In genomic region chr12:79359404-79359803, GRCm38 (mm10) we compare ENCODE assay signal across 11 mouse cellular contexts.
DNase-seq lines count a peak whose midpoint lies in the region; ATAC-seq and TF ChIP-seq lines count a peak whose summit lies in the region.
"Had no signal": no experiment of that assay in that cellular context is flagged by ENCODE, and none has a peak within 500 bp of the region (broad histone marks: within the 10 kb centered on the region; RNA-seq: fewer than 3 reads in every experiment).

No protein-coding gene starts in this region.

- no peak for ATAC-seq in hindbrain, postnatal 0 days
- ATAC-seq in hindbrain, embryonic 13.5 days (ENCODE audit: low FRiP score): no peak
- ATAC-seq in midbrain, postnatal 0 days (ENCODE audit: low FRiP score): no peak
- no peak for ATAC-seq in stomach, postnatal 0 days (ENCODE audit: low FRiP score, low TSS enrichment)

- H3K4me1 ChIP-seq in hindbrain, postnatal 0 days (ENCODE audit: insufficient read depth, low read length): no peaks in the 10 kb centered on the region
- no peaks in the 10 kb centered on the region for H3K4me1 ChIP-seq in hindbrain, embryonic 13.5 days (replicated peaks)
- no peaks in the 10 kb centered on the region for H3K4me1 ChIP-seq in midbrain, postnatal 0 days (ENCODE audit: insufficient read depth, low read length)
- peaks cover 11% of the 10 kb centered on the region for H3K4me1 ChIP-seq in midbrain, embryonic 10.5 days
- peaks cover 9% of the 10 kb centered on the region; the same call in 1 of the 2 replicates for H3K4me1 ChIP-seq in stomach, postnatal 0 days (replicated peaks; ENCODE audit: control insufficient read depth, insufficient read depth)
- H3K4me1 ChIP-seq: embryonic facial prominence, embryonic 12.5 days; intestine, embryonic 15.5 days; limb, embryonic 12.5 days had no signal

- peak; percentile 51 for TF ChIP-seq CTCF in hindbrain, postnatal 0 days (IDR thresholded peaks at IDR 0.05; ENCODE audit: low read depth)
- TF ChIP-seq CTCF in midbrain, postnatal 0 days (IDR thresholded peaks at IDR 0.05): peak; percentile 54
- TF ChIP-seq CTCF in stomach, postnatal 0 days (IDR thresholded peaks at IDR 0.05; ENCODE audit: low read depth): peak; percentile 64

- TF ChIP-seq EP300 in stomach, postnatal 0 days (optimal IDR thresholded peaks at IDR 0.05): no peak

- WGBS in hindbrain, postnatal 0 days: 97% methylated on average over 2 of the region's 2 CpGs
- 97% methylated on average over 2 of the region's 2 CpGs for WGBS in hindbrain, embryonic 13.5 days
- 92% methylated on average over 2 of the region's 2 CpGs for WGBS in midbrain, postnatal 0 days
- WGBS in midbrain, embryonic 10.5 days: 95% methylated on average over 2 of the region's 2 CpGs
- WGBS in stomach, postnatal 0 days: 94% methylated on average over 2 of the region's 2 CpGs

- H3K4me2 ChIP-seq in hindbrain, postnatal 0 days (ENCODE audit: low read depth, low read length): no peak overlapping the region
- no peak overlapping the region for H3K4me2 ChIP-seq in hindbrain, embryonic 13.5 days
- H3K4me2 ChIP-seq in midbrain, postnatal 0 days (ENCODE audit: low read depth, low read length, poor library complexity, severe bottlenecking): no peak overlapping the region
- no peak overlapping the region for H3K4me2 ChIP-seq in stomach, postnatal 0 days (replicated peaks; ENCODE audit: low read depth)
- H3K4me2 ChIP-seq: embryonic facial prominence, embryonic 12.5 days; intestine, embryonic 15.5 days; limb, embryonic 12.5 days had no signal

- peak; percentile 19 for DNase-seq in hindbrain, postnatal 0 days (ENCODE audit: low spot score)
- no peak for DNase-seq in midbrain, postnatal 0 days (ENCODE audit: low spot score)
- no peak for DNase-seq in midbrain, embryonic 10.5 days (ENCODE audit: low spot score)
- DNase-seq in adipocyte (ENCODE audit: low spot score): peak; percentile 37
- no peak for DNase-seq in stomach, postnatal 0 days (ENCODE audit: low spot score)
- no peak for DNase-seq in frontal cortex, adult 2 months (ENCODE audit: extremely low spot score in 1 of 2, low spot score in 1 of 2)

- no peaks in the 10 kb centered on the region for H3K27me3 ChIP-seq in hindbrain, postnatal 0 days (ENCODE audit: insufficient read depth, low read length)
- H3K27me3 ChIP-seq in hindbrain, embryonic 13.5 days: no peaks in the 10 kb centered on the region
- no peaks in the 10 kb centered on the region for H3K27me3 ChIP-seq in midbrain, postnatal 0 days (ENCODE audit: insufficient read depth, low read length)
- 0 out of 2 replicates have a peak, but pooled peaks cover 6% of the 10 kb centered on the region for H3K27me3 ChIP-seq in midbrain, embryonic 10.5 days (ENCODE audit: low read depth, poor library complexity, severe bottlenecking)
- no peaks in the 10 kb centered on the region for H3K27me3 ChIP-seq in stomach, postnatal 0 days (ENCODE audit: control insufficient read depth, insufficient read depth, low read length)
- H3K27me3 ChIP-seq: embryonic facial prominence, embryonic 12.5 days; intestine, embryonic 15.5 days; limb, embryonic 12.5 days had no signal

- no peak overlapping the region for H3K9ac ChIP-seq in hindbrain, postnatal 0 days (replicated peaks; ENCODE audit: low read length)
- H3K9ac ChIP-seq in hindbrain, embryonic 13.5 days: no peak overlapping the region
- no peak overlapping the region for H3K9ac ChIP-seq in midbrain, postnatal 0 days (replicated peaks; ENCODE audit: low read length, poor library complexity, severe bottlenecking)
- no peak overlapping the region for H3K9ac ChIP-seq in stomach, postnatal 0 days (ENCODE audit: low read length)
- H3K9ac ChIP-seq: embryonic facial prominence, embryonic 12.5 days; intestine, embryonic 15.5 days; limb, embryonic 12.5 days had no signal

- H3K9me3 ChIP-seq in hindbrain, postnatal 0 days (ENCODE audit: low read length): no peaks in the 10 kb centered on the region
- no peaks in the 10 kb centered on the region for H3K9me3 ChIP-seq in hindbrain, embryonic 13.5 days
- H3K9me3 ChIP-seq in midbrain, postnatal 0 days (ENCODE audit: low read length): no peaks in the 10 kb centered on the region
- H3K9me3 ChIP-seq in midbrain, embryonic 10.5 days (replicated peaks): no peaks in the 10 kb centered on the region
- H3K9me3 ChIP-seq in stomach, postnatal 0 days (ENCODE audit: control insufficient read depth, low read length): no peaks in the 10 kb centered on the region
- H3K9me3 ChIP-seq: embryonic facial prominence, embryonic 12.5 days; intestine, embryonic 15.5 days; limb, embryonic 12.5 days had no signal

- no peaks in the 10 kb centered on the region for H3K36me3 ChIP-seq in hindbrain, postnatal 0 days (ENCODE audit: insufficient read depth, low read length)
- H3K36me3 ChIP-seq in hindbrain, embryonic 13.5 days: no peaks in the 10 kb centered on the region
- no peaks in the 10 kb centered on the region for H3K36me3 ChIP-seq in midbrain, postnatal 0 days (ENCODE audit: insufficient read depth, low read length)
- H3K36me3 ChIP-seq in midbrain, embryonic 10.5 days: no peaks in the 10 kb centered on the region
- no peaks in the 10 kb centered on the region for H3K36me3 ChIP-seq in stomach, postnatal 0 days (ENCODE audit: control insufficient read depth, insufficient read depth, low read length)
- H3K36me3 ChIP-seq: embryonic facial prominence, embryonic 12.5 days; intestine, embryonic 15.5 days; limb, embryonic 12.5 days had no signal

- no peak overlapping the region for H3K4me3 ChIP-seq in hindbrain, postnatal 0 days (ENCODE audit: low read length)
- no peak overlapping the region for H3K4me3 ChIP-seq in hindbrain, embryonic 13.5 days
- no peak overlapping the region for H3K4me3 ChIP-seq in midbrain, postnatal 0 days (ENCODE audit: low read depth, low read length)
- H3K4me3 ChIP-seq in midbrain, embryonic 10.5 days: no peak overlapping the region
- no peak overlapping the region for H3K4me3 ChIP-seq in stomach, postnatal 0 days (ENCODE audit: low read depth, low read length)
- H3K4me3 ChIP-seq: embryonic facial prominence, embryonic 12.5 days; intestine, embryonic 15.5 days; limb, embryonic 12.5 days; myocyte had no signal

- H3K27ac ChIP-seq in hindbrain, postnatal 0 days: no peak overlapping the region
- H3K27ac ChIP-seq in hindbrain, embryonic 13.5 days: no peak overlapping the region
- no peak overlapping the region for H3K27ac ChIP-seq in midbrain, postnatal 0 days (ENCODE audit: low read depth, low read length)
- H3K27ac ChIP-seq in midbrain, embryonic 10.5 days (replicated peaks): no peak overlapping the region
- H3K27ac ChIP-seq in stomach, postnatal 0 days (replicated peaks): no peak overlapping the region
- H3K27ac ChIP-seq: embryonic facial prominence, embryonic 12.5 days; intestine, embryonic 15.5 days; limb, embryonic 12.5 days had no signal

Comparison
In these comparisons a context has a peak if more than half of its experiments do, and no peak if none do; other contexts are left out.
1. DNase-seq: peak in hindbrain, postnatal 0 days (single experiment) and adipocyte (single experiment); none in midbrain, postnatal 0 days (single experiment), midbrain, embryonic 10.5 days (single experiment), stomach, postnatal 0 days (single experiment) and frontal cortex, adult 2 months (0 of 2).
2. Peak in every context shown above with its lines, with median percentiles within 50 percentile points of each other: CTCF ChIP-seq.